Mouse (Mus musculus): ENCODE data around the gene Sgcb. TPM values are rescaled to one million over a fixed set of nuclear protein-coding genes. Genes with fewer than 3 reads are reported as not detected.

The Sgcb gene
- total RNA-seq, 1 experiment: 4.3 TPM

- no peak overlapping the region for H3K27ac ChIP-seq (ENCODE audit: insufficient read depth, low read depth, low read length, poor library complexity, severe bottlenecking)
- DNase-seq (ENCODE audit: low read depth, low spot score): no peak
- peaks cover 0 to 2% of the 10 kb centered on the region in 2 experiments; a peak in 2 of 4 replicates for H3K4me1 ChIP-seq (ENCODE audit: control insufficient read depth in 2 of 2, insufficient read depth in 2 of 2, low read length in 2 of 2, poor library complexity in 1 of 2)
- H3K36me3 ChIP-seq (ENCODE audit: control insufficient read depth, insufficient read depth, low read length, poor library complexity, severe bottlenecking): no peaks in the 10 kb centered on the region
- TF ChIP-seq MAFK (IDR thresholded peaks at IDR 0.05; ENCODE audit: insufficient read depth, low read depth, low read length) (no peak), ZC3H11A (IDR thresholded peaks at IDR 0.05; ENCODE audit: borderline replicate concordance, low read depth, low read length) (no peak), HCFC1 (IDR thresholded peaks at IDR 0.05; ENCODE audit: borderline replicate concordance, insufficient read depth, low read length) (no peak), CHD2 (IDR thresholded peaks at IDR 0.05; ENCODE audit: low read depth, low read length) (no peak), ZNF384 (IDR thresholded peaks at IDR 0.05; ENCODE audit: low read depth, low read length) (no peak)
- H3K9ac ChIP-seq (ENCODE audit: insufficient read depth, low read depth, low read length, poor library complexity, severe bottlenecking): no peak overlapping the region
- no peak overlapping the region for H3K4me3 ChIP-seq (ENCODE audit: insufficient read depth in 1 of 2, low read depth in 1 of 2, low read length in 2 of 2, poor library complexity in 1 of 2, severe bottlenecking in 1 of 2)
- no peaks in the 10 kb centered on the region for H3K9me3 ChIP-seq (ENCODE audit: control insufficient read depth, insufficient read depth, low read depth, low read length)
- in situ Hi-C loops (cut with MboI; ENCODE audit: low sequenced_read_pairs in 2 of 2, unreplicated experiment in 2 of 2): no loop called here
Measured at GRCm38 (mm10) chr5:73601361-73601763, 46.2 kb downstream of the Sgcb start.

GRCm38 (mm10) chr5:73599991-73600390, 47.6 kb downstream of the Sgcb start:
- TF ChIP-seq ZNF384 (IDR thresholded peaks at IDR 0.05; ENCODE audit: low read depth, low read length): no peak
- TF ChIP-seq ZC3H11A (IDR thresholded peaks at IDR 0.05; ENCODE audit: borderline replicate concordance, low read depth, low read length): no peak
- no peak for TF ChIP-seq CHD2 (IDR thresholded peaks at IDR 0.05; ENCODE audit: low read depth, low read length)
- TF ChIP-seq HCFC1 (IDR thresholded peaks at IDR 0.05; ENCODE audit: borderline replicate concordance, insufficient read depth, low read length): no peak
- TF ChIP-seq MAFK (IDR thresholded peaks at IDR 0.05; ENCODE audit: insufficient read depth, low read depth, low read length): no peak
- in situ Hi-C loops (cut with MboI; ENCODE audit: low sequenced_read_pairs in 2 of 2, unreplicated experiment in 2 of 2): no loop called here

GRCm38 (mm10) chr5:73598943-73599695, 48.5 kb downstream of the Sgcb start:
- H3K9ac ChIP-seq (ENCODE audit: insufficient read depth, low read depth, low read length, poor library complexity, severe bottlenecking): no peak overlapping the region
- DNase-seq (ENCODE audit: low read depth, low spot score): no peak
- no peak overlapping the region; the same call in 1 of the 2 replicates for H3K27ac ChIP-seq (ENCODE audit: insufficient read depth, low read depth, low read length, poor library complexity, severe bottlenecking)
- TF ChIP-seq ZNF384 (IDR thresholded peaks at IDR 0.05; ENCODE audit: low read depth, low read length) (no peak), MAFK (IDR thresholded peaks at IDR 0.05; ENCODE audit: insufficient read depth, low read depth, low read length) (no peak), ZC3H11A (IDR thresholded peaks at IDR 0.05; ENCODE audit: borderline replicate concordance, low read depth, low read length) (no peak), CHD2 (IDR thresholded peaks at IDR 0.05; ENCODE audit: low read depth, low read length) (no peak), HCFC1 (IDR thresholded peaks at IDR 0.05; ENCODE audit: borderline replicate concordance, insufficient read depth, low read length) (no peak)
- H3K9me3 ChIP-seq (ENCODE audit: control insufficient read depth, insufficient read depth, low read depth, low read length): no peaks in the 10 kb centered on the region
- H3K4me3 ChIP-seq (ENCODE audit: insufficient read depth in 1 of 2, low read depth in 1 of 2, low read length in 2 of 2, poor library complexity in 1 of 2, severe bottlenecking in 1 of 2): no peak overlapping the region
- no peaks in the 10 kb centered on the region for H3K36me3 ChIP-seq (ENCODE audit: control insufficient read depth, insufficient read depth, low read length, poor library complexity, severe bottlenecking)
- in situ Hi-C loops (cut with MboI; ENCODE audit: low sequenced_read_pairs in 2 of 2, unreplicated experiment in 2 of 2): no loop called here
- peaks cover 0 to 2% of the 10 kb centered on the region in 2 experiments; a peak in 2 of 4 replicates for H3K4me1 ChIP-seq (ENCODE audit: control insufficient read depth in 2 of 2, insufficient read depth in 2 of 2, low read length in 2 of 2, poor library complexity in 1 of 2)

More at GRCm38 (mm10) chr5:73599991-73600390, 47.6 kb downstream of the Sgcb start:
- Histone ChIP-seq H3K4me3 (ENCODE audit: insufficient read depth in 1 of 2, low read depth in 1 of 2, low read length in 2 of 2, poor library complexity in 1 of 2, severe bottlenecking in 1 of 2) (no peak overlapping the region), H3K36me3 (ENCODE audit: control insufficient read depth, insufficient read depth, low read length, poor library complexity, severe bottlenecking) (no peaks in the 10 kb centered on the region), H3K9me3 (ENCODE audit: control insufficient read depth, insufficient read depth, low read depth, low read length) (no peaks in the 10 kb centered on the region), H3K4me1 (ENCODE audit: control insufficient read depth in 2 of 2, insufficient read depth in 2 of 2, low read length in 2 of 2, poor library complexity in 1 of 2) (peaks cover 0 to 2% of the 10 kb centered on the region in 2 experiments; a peak in 2 of 4 replicates), H3K9ac (ENCODE audit: insufficient read depth, low read depth, low read length, poor library complexity, severe bottlenecking) (no peak overlapping the region), H3K27ac (ENCODE audit: insufficient read depth, low read depth, low read length, poor library complexity, severe bottlenecking) (no peak overlapping the region)
- no peak for DNase-seq (ENCODE audit: low read depth, low spot score)

- no peaks in the 10 kb centered on the region for H3K9me3 ChIP-seq (ENCODE audit: control insufficient read depth, insufficient read depth, low read depth, low read length)
- no peak overlapping the region for H3K4me3 ChIP-seq (ENCODE audit: insufficient read depth in 1 of 2, low read depth in 1 of 2, low read length in 2 of 2, poor library complexity in 1 of 2, severe bottlenecking in 1 of 2)
- no peak for DNase-seq (ENCODE audit: low read depth, low spot score)
- H3K36me3 ChIP-seq (ENCODE audit: control insufficient read depth, insufficient read depth, low read length, poor library complexity, severe bottlenecking): no peaks in the 10 kb centered on the region
- TF ChIP-seq CHD2 (IDR thresholded peaks at IDR 0.05; ENCODE audit: low read depth, low read length) (no peak), HCFC1 (IDR thresholded peaks at IDR 0.05; ENCODE audit: borderline replicate concordance, insufficient read depth, low read length) (no peak), ZC3H11A (IDR thresholded peaks at IDR 0.05; ENCODE audit: borderline replicate concordance, low read depth, low read length) (no peak), ZNF384 (IDR thresholded peaks at IDR 0.05; ENCODE audit: low read depth, low read length) (no peak), MAFK (IDR thresholded peaks at IDR 0.05; ENCODE audit: insufficient read depth, low read depth, low read length) (no peak)
- H3K4me1 ChIP-seq (ENCODE audit: control insufficient read depth in 2 of 2, insufficient read depth in 2 of 2, low read length in 2 of 2, poor library complexity in 1 of 2): 0 out of 4 replicates have a peak, but pooled peaks cover 0 to 2% of the 10 kb centered on the region in 2 experiments
- no peak overlapping the region for H3K9ac ChIP-seq (ENCODE audit: insufficient read depth, low read depth, low read length, poor library complexity, severe bottlenecking)
- in situ Hi-C loops (cut with MboI; ENCODE audit: low sequenced_read_pairs in 2 of 2, unreplicated experiment in 2 of 2): no loop called here
- H3K27ac ChIP-seq (ENCODE audit: insufficient read depth, low read depth, low read length, poor library complexity, severe bottlenecking): no peak overlapping the region
Measured at GRCm38 (mm10) chr5:73587119-73587518, 60.5 kb downstream of the Sgcb start.

Measured in ES-E14 (cell line).